Mouse (Mus musculus) kidney, postnatal 10 days (tissue): ENCODE measurements around the gene BC051142.
A peak's percentile ranks its signal among the peaks of the same experiment; 100 is the strongest.
"Not testable (repeated sequence)": the region's sequence is repeated elsewhere in the genome, so short reads cannot be mapped to it uniquely, and the experiment has no call there.

Experiments
- DNase-seq: peaks from one replicate; pipeline ENCODE4 v3.0.0; 2021; ENCODE audit warnings: mixed read lengths

BC051142 gene

GRCm38 (mm10) chr17:34411117-34411516 lies 12.5 kb downstream of the BC051142 start:
- DNase-seq = peak; percentile 71

- no peak for DNase-seq
Observed at GRCm38 (mm10) chr17:34420014-34420413, 21.4 kb downstream of the BC051142 start.

- no peak for DNase-seq
Observed at GRCm38 (mm10) chr17:34427597-34427996, 29.0 kb downstream of the BC051142 start.

- DNase-seq = no peak
Observed at GRCm38 (mm10) chr17:34437120-34437519, 38.5 kb downstream of the BC051142 start.

- no peak for DNase-seq
Observed at GRCm38 (mm10) chr17:34437606-34438005, 39.0 kb downstream of the BC051142 start.

- no peak for DNase-seq
Observed at GRCm38 (mm10) chr17:34438588-34438987, 40.0 kb downstream of the BC051142 start.

- DNase-seq = no peak
Observed at GRCm38 (mm10) chr17:34439795-34440194, 41.2 kb downstream of the BC051142 start.

- DNase-seq = no peak
Observed at GRCm38 (mm10) chr17:34441990-34442389, 43.4 kb downstream of the BC051142 start.

GRCm38 (mm10) chr17:34448473-34449041 lies 49.9 kb downstream of the BC051142 start:
- DNase-seq = no peak

- DNase-seq = no peak
Observed at GRCm38 (mm10) chr17:34457668-34458067, 59.0 kb downstream of the BC051142 start.

- no peak for DNase-seq
Observed at GRCm38 (mm10) chr17:34459255-34459654, 60.6 kb downstream of the BC051142 start.

GRCm38 (mm10) chr17:34465906-34466305 lies 67.3 kb downstream of the BC051142 start:
- DNase-seq = not testable (repeated sequence)

- no peak for DNase-seq
Observed at GRCm38 (mm10) chr17:34470491-34470890, 71.9 kb downstream of the BC051142 start.

GRCm38 (mm10) chr17:34475060-34475459 lies 76.4 kb downstream of the BC051142 start:
- DNase-seq = no peak

- DNase-seq = no peak
Observed at GRCm38 (mm10) chr17:34476427-34476826, 77.8 kb downstream of the BC051142 start.

- DNase-seq = not testable (repeated sequence)
Observed at GRCm38 (mm10) chr17:34477238-34478013, 78.8 kb downstream of the BC051142 start, which contains the start of gene Btnl4. Gene Btnl4 (minus strand): TSS chr17:34477318.

GRCm38 (mm10) chr17:34492796-34493195 lies 94.2 kb downstream of the BC051142 start:
- DNase-seq = no peak

- not testable (repeated sequence) for DNase-seq
Observed at GRCm38 (mm10) chr17:34495156-34495555, 96.5 kb downstream of the BC051142 start.

- no peak for DNase-seq
Observed at GRCm38 (mm10) chr17:34496539-34496938, 97.9 kb downstream of the BC051142 start.

GRCm38 (mm10) chr17:34497319-34497718 lies 98.7 kb downstream of the BC051142 start:
- not testable (repeated sequence) for DNase-seq

GRCm38 (mm10) chr17:34497726-34498125 lies 99.1 kb downstream of the BC051142 start:
- not testable (repeated sequence) for DNase-seq

GRCm38 (mm10) chr17:34507591-34507990 lies 109.0 kb downstream of the BC051142 start:
- no peak for DNase-seq
